Mouse (Mus musculus): Measurements from ENCODE around the gene Orm1. TPM values are rescaled to one million over a fixed set of nuclear protein-coding genes. Genes with fewer than 3 reads are reported as not detected.
"Not testable (repeated sequence)": the region's sequence is repeated elsewhere in the genome, so short reads cannot be mapped to it uniquely, and the experiment has no call there.

Orm1 gene
- polyA plus RNA-seq (2017; shearing (Covaris generic)) = not detected

- ATAC-seq = no peak
Observed at GRCm38 (mm10) chr4:63344295-63344694, at the start of gene Orm1. Orm1 (plus strand) TSS chr4:63344560.

DNA sequence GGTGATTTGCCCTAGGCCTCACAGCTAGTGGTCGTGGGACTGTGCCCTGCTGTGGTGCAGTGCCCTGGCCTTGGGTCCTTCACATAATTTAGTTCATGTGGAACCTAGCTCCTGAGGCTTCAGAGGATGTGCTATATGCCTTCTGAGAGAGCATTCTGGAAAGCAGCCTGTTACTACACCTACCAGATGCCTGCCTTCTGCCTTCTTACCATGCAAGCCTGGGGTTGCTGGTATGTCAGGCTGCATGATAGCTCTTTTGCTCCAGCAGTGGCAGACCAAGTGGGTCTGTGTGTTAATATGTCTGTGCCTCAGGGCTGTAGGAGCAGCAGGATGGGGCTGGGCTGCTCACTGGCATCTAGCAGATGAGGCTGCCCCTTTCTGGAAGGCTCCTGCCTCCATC, 48.7 kb upstream of the Orm1 start:
- no peak for ATAC-seq

- no peak for ATAC-seq
Observed at GRCm38 (mm10) chr4:63296263-63296662, 48.1 kb upstream of the Orm1 start.

GRCm38 (mm10) chr4:63296876-63297275, 47.5 kb upstream of the Orm1 start:
- no peak for ATAC-seq

GRCm38 (mm10) chr4:63298191-63298590, 46.2 kb upstream of the Orm1 start:
- ATAC-seq = no peak

GRCm38 (mm10) chr4:63302641-63303040, 41.7 kb upstream of the Orm1 start:
- ATAC-seq = no peak

DNA sequence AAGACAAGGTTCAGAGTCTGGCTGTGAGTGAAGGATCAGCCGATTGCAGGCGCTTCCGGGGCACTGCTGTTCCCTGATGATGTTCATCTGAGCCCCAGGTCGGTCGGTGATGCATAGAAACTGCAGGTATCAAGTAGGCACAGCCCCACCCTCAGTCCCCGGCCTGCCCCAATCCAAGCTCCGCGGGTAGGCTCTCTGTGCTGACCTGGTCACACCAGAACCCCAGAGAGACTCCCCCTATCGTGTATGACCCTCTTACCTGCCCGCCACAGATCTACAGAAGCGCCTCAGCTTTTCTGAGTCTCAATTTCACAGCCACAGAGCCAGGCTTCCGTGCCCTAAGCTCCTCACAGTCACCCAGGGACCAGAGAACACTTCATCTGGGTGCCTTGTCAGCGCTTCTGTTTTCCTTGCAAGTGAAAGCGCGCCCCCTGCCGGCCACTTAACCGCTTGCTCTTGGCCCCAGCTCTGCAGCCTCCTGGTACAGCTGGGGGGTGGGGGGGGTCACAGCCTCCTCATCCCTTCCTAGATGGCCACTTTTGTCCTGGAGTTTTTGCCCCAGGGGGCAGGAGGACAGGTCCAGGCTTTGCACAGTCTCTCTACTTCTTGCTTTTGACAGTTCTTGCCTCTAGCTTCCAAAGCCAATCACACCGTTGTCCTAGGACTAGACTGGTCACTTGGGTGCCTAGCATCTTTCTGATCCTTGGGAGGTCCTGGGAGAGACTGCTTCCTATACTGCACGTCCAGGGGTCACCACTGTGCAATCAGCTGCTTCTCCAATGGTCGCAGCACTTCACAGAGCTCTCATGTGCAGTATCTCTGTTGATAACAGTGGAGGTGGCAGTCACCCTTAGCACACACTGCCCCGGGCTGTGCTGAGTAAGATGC, 36.9 kb upstream of the Orm1 start:
- no peak for ATAC-seq

DNA sequence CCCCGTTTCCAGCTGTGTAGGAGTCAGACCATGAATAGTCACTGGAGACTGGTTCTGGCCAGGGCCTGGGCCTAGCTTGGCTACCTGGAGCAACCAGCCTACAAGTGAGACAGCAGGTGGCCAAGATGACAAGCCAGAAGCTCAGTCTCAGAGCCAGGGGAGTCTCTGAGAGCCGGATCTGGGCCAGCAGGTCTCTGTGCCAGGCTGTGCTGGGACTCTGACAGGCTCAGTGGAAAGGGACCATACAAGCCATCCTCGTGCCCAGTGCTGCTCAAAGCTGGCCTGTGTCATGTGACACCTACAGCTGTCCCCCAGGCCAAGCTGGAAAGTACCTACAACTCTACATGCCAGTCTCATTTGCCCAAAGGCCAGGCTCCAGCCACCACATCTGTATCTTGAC, 36.0 kb upstream of the Orm1 start:
- no peak for ATAC-seq

DNA sequence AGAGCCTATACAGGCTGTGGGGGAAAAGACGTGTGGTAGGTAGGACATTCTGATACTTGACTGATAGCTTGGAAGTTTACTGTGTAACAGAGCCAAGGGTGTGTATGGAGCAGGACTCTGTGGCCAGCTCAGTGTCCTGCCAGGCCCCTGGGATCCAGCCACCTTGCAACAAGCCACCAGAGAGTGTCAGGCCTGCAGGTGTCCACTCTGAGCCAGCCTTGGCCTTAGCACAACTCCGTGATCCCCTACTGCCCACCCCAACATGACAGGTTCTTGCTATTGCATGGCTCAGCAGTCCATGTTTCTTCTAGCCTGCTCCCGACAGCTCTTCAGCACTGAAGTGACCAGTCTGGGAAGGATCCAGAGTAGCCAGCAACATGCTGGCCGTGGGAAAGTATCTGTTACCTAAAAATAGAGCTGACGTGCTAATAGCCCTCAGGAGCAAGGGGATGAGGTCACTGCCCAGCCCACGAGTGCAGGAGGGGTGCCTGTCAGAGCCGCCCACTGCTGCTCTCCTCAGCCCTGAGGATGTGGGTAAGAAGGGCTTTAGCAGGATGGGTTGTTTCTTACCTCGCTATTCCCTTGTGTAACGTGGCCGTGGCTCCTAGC, 34.0 kb upstream of the Orm1 start:
- ATAC-seq = no peak

DNA sequence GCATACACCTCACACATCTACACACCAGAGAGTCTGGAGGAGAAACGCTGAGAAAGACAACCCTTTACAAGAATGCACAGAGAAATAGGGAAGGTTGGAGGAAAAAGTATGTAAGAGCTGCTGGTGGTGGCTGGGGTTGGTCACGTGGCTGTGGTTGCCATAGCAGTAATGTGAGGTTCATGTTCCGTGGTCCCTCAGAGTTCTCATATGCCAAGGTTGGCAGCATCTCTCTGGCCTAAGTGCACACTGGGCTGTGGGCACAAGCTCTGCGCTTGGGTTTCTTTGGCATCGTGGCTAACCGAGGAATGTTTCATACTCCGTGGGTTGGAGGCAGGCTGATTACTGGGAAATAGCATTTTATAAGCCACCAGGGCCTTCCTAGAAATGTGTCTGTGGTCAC, 32.9 kb upstream of the Orm1 start:
- ATAC-seq = no peak

GRCm38 (mm10) chr4:63314063-63314462, 30.3 kb upstream of the Orm1 start:
- no peak for ATAC-seq

- ATAC-seq = no peak
Observed at GRCm38 (mm10) chr4:63316076-63316746, 28.1 kb upstream of the Orm1 start.

DNA sequence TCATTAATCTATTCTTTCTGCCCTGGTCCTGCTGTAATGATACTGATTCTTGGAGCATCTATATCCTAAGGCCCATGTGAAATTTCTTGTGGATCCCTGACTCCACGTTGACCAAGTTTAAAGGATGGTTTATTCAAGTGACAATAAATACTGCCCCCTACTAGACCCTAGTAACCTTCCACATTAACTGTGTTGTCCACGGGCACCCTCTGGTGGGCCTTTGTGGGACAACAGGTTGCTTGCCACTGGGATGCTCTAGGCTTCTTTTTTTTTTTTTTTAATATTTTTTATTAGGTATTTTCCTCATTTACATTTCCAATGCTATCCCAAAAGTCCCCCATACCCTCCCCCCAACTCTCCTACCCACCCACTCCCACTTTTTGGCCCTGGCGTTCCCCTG, 24.8 kb upstream of the Orm1 start:
- ATAC-seq = not testable (repeated sequence)

- ATAC-seq = no peak
Observed at GRCm38 (mm10) chr4:63323275-63323815, 21.0 kb upstream of the Orm1 start.

- no peak for ATAC-seq
Observed at GRCm38 (mm10) chr4:63333403-63333802, 11.0 kb upstream of the Orm1 start.

DNA sequence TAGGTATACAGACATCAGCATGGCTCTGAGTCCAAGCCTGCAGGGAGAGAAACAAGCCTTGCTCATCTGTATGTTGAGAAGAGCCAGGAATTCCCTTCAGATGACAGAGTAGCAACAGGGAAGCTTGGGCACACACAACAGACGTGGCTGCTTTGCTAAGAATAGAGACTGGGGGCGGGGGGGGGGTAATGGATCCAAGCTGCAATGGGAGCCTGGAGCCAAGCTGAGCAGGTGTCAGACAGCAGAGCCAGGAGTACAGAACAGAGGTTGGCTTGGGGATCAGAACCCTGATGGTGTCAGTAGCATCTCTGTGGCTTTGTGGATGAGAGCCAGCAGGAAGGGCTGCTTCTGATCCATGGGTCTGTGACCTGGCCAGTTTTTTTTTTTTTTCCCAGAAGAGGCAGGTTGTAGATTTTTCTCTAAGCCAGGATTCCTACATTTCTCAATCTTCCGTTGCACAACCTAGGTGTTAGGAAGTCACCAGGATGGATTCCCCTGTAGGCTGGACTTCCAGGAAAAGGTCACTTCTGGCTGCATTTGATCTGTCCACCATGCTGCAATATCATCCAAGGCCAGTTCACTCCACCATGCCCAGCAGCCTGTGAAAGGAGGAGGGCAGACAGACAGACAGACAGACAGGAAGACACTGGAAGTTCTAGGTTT, 5.8 kb upstream of the Orm1 start:
- no peak for ATAC-seq

GRCm38 (mm10) chr4:63342491-63342890, 1.9 kb upstream of the Orm1 start:
- ATAC-seq = no peak

- no peak for ATAC-seq
Observed at GRCm38 (mm10) chr4:63343608-63344007, 752 bp upstream of the Orm1 start.

GRCm38 (mm10) chr4:63345261-63345660, 901 bp downstream of the Orm1 start:
- no peak for ATAC-seq

GRCm38 (mm10) chr4:63346659-63347058, 2.3 kb downstream of the Orm1 start:
- no peak for ATAC-seq

DNA sequence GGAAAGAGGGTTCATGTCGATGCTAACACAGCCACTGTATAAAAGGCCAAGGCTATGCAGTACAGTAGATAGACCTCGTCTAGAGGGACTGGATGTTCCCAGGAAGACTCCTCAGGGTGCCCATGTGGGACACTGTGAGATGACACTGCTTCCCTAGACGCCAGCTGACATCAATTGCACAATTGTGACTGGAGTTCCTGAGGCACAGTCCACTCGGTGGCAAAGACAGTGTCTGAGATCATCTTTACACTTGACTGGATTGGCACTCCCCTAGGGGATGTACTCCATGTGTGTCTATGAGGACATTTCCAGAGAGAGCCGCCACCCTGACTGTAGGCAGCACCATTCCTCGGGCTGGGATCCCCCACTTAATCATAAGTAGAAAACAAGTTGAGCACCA, 4.2 kb downstream of the Orm1 start:
- ATAC-seq = no peak

DNA sequence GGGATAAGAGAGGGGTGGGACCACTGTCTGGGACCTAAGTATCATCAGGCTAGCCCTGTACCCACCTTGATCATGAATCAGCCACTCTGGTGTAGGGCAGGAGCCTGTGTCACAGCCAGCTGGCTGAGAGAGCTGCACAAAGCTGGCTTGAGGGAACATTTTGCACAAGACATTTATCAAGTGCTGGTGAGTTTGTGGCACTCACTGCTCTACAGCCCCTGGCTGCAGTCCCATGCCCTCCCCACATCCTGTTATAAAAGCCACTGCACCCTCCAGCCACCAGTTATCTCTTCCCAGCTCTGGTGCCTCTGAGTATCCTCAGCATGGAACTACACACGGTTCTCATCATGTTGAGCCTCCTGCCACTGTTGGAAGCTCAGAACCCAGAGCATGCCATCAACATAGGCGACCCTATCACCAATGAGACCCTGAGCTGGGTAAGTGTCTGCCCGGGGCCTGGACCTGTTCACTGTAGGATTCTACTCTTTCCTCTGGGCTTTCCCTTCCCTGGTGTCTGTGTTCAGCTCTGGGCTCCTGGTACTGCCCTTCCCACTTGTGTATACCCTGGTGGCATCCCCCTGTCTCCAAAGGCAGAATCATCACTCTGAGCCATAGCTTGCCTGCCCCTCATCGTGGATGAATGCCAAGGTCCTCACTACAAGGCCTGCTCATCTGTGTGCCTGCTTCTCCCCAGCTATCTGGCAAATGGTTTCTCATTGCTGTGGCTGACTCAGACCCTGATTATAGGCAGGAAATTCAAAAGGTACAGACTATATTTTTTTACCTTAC, 11.7 kb downstream of the Orm1 start, which contains the start of gene Orm3:
Orm3 (plus strand) TSS at position 286 of the 789 bp plus-strand sequence.
- ATAC-seq = no peak

Measured in activated CD4-positive, CD25-positive, alpha-beta regulatory T cell, adult 4 months (primary cell).